16 mouse cellular contexts compared by ENCODE assay signal in genomic region chr2:32342039-32342438, GRCm38 (mm10). TPM values are rescaled to one million over a fixed set of nuclear protein-coding genes. Genes with fewer than 3 reads are reported as not detected.
DNase-seq lines count a peak whose midpoint lies in the region; ATAC-seq and TF ChIP-seq lines count a peak whose summit lies in the region.
"Had no signal": no experiment of that assay in that cellular context is flagged by ENCODE, and none has a peak within 500 bp of the region (broad histone marks: within the 10 kb centered on the region; RNA-seq: fewer than 3 reads in every experiment).

No protein-coding gene starts in this region.

- no peak for ATAC-seq in heart, embryonic 11.5 days (replicated peaks; ENCODE audit: insufficient number of reproducible peaks, low FRiP score, low TSS enrichment)
- ATAC-seq in stomach, embryonic 16.5 days (ENCODE audit: insufficient read depth, low FRiP score), result no peak
- ATAC-seq in stomach, postnatal 0 days (ENCODE audit: low FRiP score, low TSS enrichment), result no peak
- no peak for ATAC-seq in embryonic facial prominence, embryonic 14.5 days (ENCODE audit: low read depth)
- no peak for ATAC-seq in midbrain, embryonic 14.5 days (ENCODE audit: low FRiP score, low TSS enrichment)

- TF ChIP-seq POLR2A in heart, adult 2 months (IDR thresholded peaks at IDR 0.05; ENCODE audit: insufficient read depth, low read depth, low read length), result no peak

- WGBS in heart, adult 2 months, result 92% methylated on average over 4 of the region's 4 CpGs
- WGBS in heart, embryonic 11.5 days (ENCODE audit: insufficient replicate concordance), result 75% methylated on average over 4 of the region's 4 CpGs
- WGBS in stomach, embryonic 16.5 days, result 88% methylated on average over 4 of the region's 4 CpGs
- WGBS in stomach, postnatal 0 days, result 83% methylated on average over 4 of the region's 4 CpGs
- WGBS in embryonic facial prominence, embryonic 14.5 days, result 84% methylated on average over 4 of the region's 4 CpGs
- 76% methylated on average over 4 of the region's 4 CpGs for WGBS in midbrain, embryonic 14.5 days

- TF ChIP-seq EP300 in heart, adult 2 months (IDR thresholded peaks at IDR 0.05; ENCODE audit: insufficient read depth, low read depth, low read length), result no peak
- TF ChIP-seq EP300 in stomach, postnatal 0 days (optimal IDR thresholded peaks at IDR 0.05), result no peak

- DNase-seq in heart, adult 2 months, result no peak
- DNase-seq in stomach, postnatal 0 days (ENCODE audit: low spot score), result no peak
- no peak for DNase-seq in embryonic facial prominence, embryonic 14.5 days (ENCODE audit: low spot score)
- DNase-seq in embryo, embryonic 9.5 days (ENCODE audit: extremely low spot score), result no peak
- no peak for DNase-seq in midbrain, embryonic 14.5 days
- DNase-seq: adrenal gland, postnatal 10 days; kidney, adult 8-10 months; kidney, postnatal 14 days; left cerebral cortex, postnatal 4 days; thymus, postnatal 36 days had no signal

- H3K27me3 ChIP-seq in heart, adult 2 months (ENCODE audit: control insufficient read depth, insufficient read depth, low read length), result no peaks in the 10 kb centered on the region
- peaks cover 11% of the 10 kb centered on the region for H3K27me3 ChIP-seq in heart, embryonic 11.5 days (ENCODE audit: control insufficient read depth, insufficient read depth, low read length)
- no peaks in the 10 kb centered on the region for H3K27me3 ChIP-seq in stomach, embryonic 16.5 days (ENCODE audit: control insufficient read depth, insufficient read depth, low read length)
- no peaks in the 10 kb centered on the region for H3K27me3 ChIP-seq in stomach, postnatal 0 days (ENCODE audit: control insufficient read depth, insufficient read depth, low read length)
- no peaks in the 10 kb centered on the region for H3K27me3 ChIP-seq in embryonic facial prominence, embryonic 14.5 days (replicated peaks; ENCODE audit: control insufficient read depth, insufficient read depth, low read length)
- no peaks in the 10 kb centered on the region for H3K27me3 ChIP-seq in midbrain, embryonic 14.5 days (ENCODE audit: control insufficient read depth, insufficient read depth, low read length)
- H3K27me3 ChIP-seq: intestine, embryonic 15.5 days had no signal

- intact Hi-C loops in heart, adult 2 months (cut with DNase I), result no loop called here

- H3K9ac ChIP-seq in heart, adult 2 months (ENCODE audit: low read depth, low read length), result no peak overlapping the region
- no peak overlapping the region for H3K9ac ChIP-seq in heart, embryonic 11.5 days (ENCODE audit: low read depth, low read length)
- no peak overlapping the region for H3K9ac ChIP-seq in stomach, embryonic 16.5 days (ENCODE audit: low read length)
- H3K9ac ChIP-seq in stomach, postnatal 0 days (ENCODE audit: low read length), result no peak overlapping the region
- H3K9ac ChIP-seq in embryonic facial prominence, embryonic 14.5 days (ENCODE audit: low read depth, low read length), result no peak overlapping the region
- H3K9ac ChIP-seq in midbrain, embryonic 14.5 days (replicated peaks; ENCODE audit: low read length), result no peak overlapping the region
- H3K9ac ChIP-seq: heart, embryonic 12.5 days; intestine, embryonic 15.5 days had no signal

- H3K4me3 ChIP-seq in heart, adult 2 months, result no peak overlapping the region
- no peak overlapping the region for H3K4me3 ChIP-seq in heart, embryonic 11.5 days (ENCODE audit: low read depth, low read length)
- no peak overlapping the region for H3K4me3 ChIP-seq in stomach, embryonic 16.5 days (replicated peaks; ENCODE audit: low read length)
- H3K4me3 ChIP-seq in stomach, postnatal 0 days (ENCODE audit: low read depth, low read length), result no peak overlapping the region
- no peak overlapping the region for H3K4me3 ChIP-seq in embryonic facial prominence, embryonic 14.5 days (ENCODE audit: low read depth, low read length)
- H3K4me3 ChIP-seq in midbrain, embryonic 14.5 days (replicated peaks; ENCODE audit: low read depth, low read length), result no peak overlapping the region
- H3K4me3 ChIP-seq: heart, embryonic 12.5 days; hindbrain, embryonic 10.5 days; intestine, embryonic 15.5 days had no signal

- no peaks in the 10 kb centered on the region for H3K9me3 ChIP-seq in heart, embryonic 11.5 days (replicated peaks; ENCODE audit: control insufficient read depth, low read length)
- H3K9me3 ChIP-seq in stomach, embryonic 16.5 days (replicated peaks; ENCODE audit: control insufficient read depth, low read length), result no peaks in the 10 kb centered on the region
- no peaks in the 10 kb centered on the region for H3K9me3 ChIP-seq in stomach, postnatal 0 days (ENCODE audit: control insufficient read depth, low read length)
- no peaks in the 10 kb centered on the region for H3K9me3 ChIP-seq in embryonic facial prominence, embryonic 14.5 days (ENCODE audit: control insufficient read depth, low read length)
- no peaks in the 10 kb centered on the region for H3K9me3 ChIP-seq in midbrain, embryonic 14.5 days (ENCODE audit: control insufficient read depth, low read length)
- H3K9me3 ChIP-seq: hindbrain, embryonic 10.5 days; intestine, embryonic 15.5 days had no signal

- no peak overlapping the region for H3K4me2 ChIP-seq in heart, embryonic 11.5 days
- no peak overlapping the region for H3K4me2 ChIP-seq in stomach, embryonic 16.5 days (ENCODE audit: low read depth, low read length)
- H3K4me2 ChIP-seq in stomach, postnatal 0 days (replicated peaks; ENCODE audit: low read depth), result no peak overlapping the region
- no peak overlapping the region for H3K4me2 ChIP-seq in embryonic facial prominence, embryonic 14.5 days (ENCODE audit: low read depth, low read length)
- no peak overlapping the region for H3K4me2 ChIP-seq in midbrain, embryonic 14.5 days (ENCODE audit: low read length)
- H3K4me2 ChIP-seq: heart, embryonic 12.5 days; intestine, embryonic 15.5 days had no signal

- TF ChIP-seq CTCF in heart, adult 2 months (IDR thresholded peaks at IDR 0.05), result no peak
- TF ChIP-seq CTCF in stomach, postnatal 0 days (IDR thresholded peaks at IDR 0.05; ENCODE audit: low read depth), result no peak

- no peaks in the 10 kb centered on the region for H3K36me3 ChIP-seq in heart, adult 2 months (ENCODE audit: control insufficient read depth, insufficient read depth, low read length)
- H3K36me3 ChIP-seq in heart, embryonic 11.5 days (ENCODE audit: control insufficient read depth, insufficient read depth, low read length), result no peaks in the 10 kb centered on the region
- no peaks in the 10 kb centered on the region for H3K36me3 ChIP-seq in stomach, embryonic 16.5 days (ENCODE audit: control insufficient read depth, insufficient read depth, low read length)
- H3K36me3 ChIP-seq in stomach, postnatal 0 days (ENCODE audit: control insufficient read depth, insufficient read depth, low read length), result no peaks in the 10 kb centered on the region
- peaks cover 42% of the 10 kb centered on the region for H3K36me3 ChIP-seq in embryonic facial prominence, embryonic 14.5 days (ENCODE audit: control insufficient read depth, insufficient read depth, low read length)
- peaks cover 25% of the 10 kb centered on the region for H3K36me3 ChIP-seq in midbrain, embryonic 14.5 days (ENCODE audit: control insufficient read depth, insufficient read depth, low read length)
- H3K36me3 ChIP-seq: heart, embryonic 12.5 days had no signal

- H3K27ac ChIP-seq in heart, adult 2 months, result peak overlapping the region; percentile 65; the same call in 1 of the 2 replicates
- H3K27ac ChIP-seq in heart, embryonic 11.5 days (ENCODE audit: low read depth, low read length), result no peak overlapping the region
- H3K27ac ChIP-seq in stomach, embryonic 16.5 days (ENCODE audit: low read length), result peak overlapping the region; percentile 33; the same call in 1 of the 2 replicates
- H3K27ac ChIP-seq in stomach, postnatal 0 days (replicated peaks), result no peak overlapping the region
- H3K27ac ChIP-seq in embryonic facial prominence, embryonic 14.5 days (replicated peaks; ENCODE audit: low read depth, low read length), result peak overlapping the region; percentile 24; the same call in 1 of the 2 replicates
- H3K27ac ChIP-seq in midbrain, embryonic 14.5 days (replicated peaks; ENCODE audit: low read depth, low read length), result no peak overlapping the region
- H3K27ac ChIP-seq: intestine, embryonic 15.5 days had no signal

- H3K4me1 ChIP-seq in heart, adult 2 months (ENCODE audit: control insufficient read depth, insufficient read depth, low read length), result no peaks in the 10 kb centered on the region
- no peaks in the 10 kb centered on the region for H3K4me1 ChIP-seq in heart, embryonic 11.5 days (ENCODE audit: control insufficient read depth, insufficient read depth, low read length)
- H3K4me1 ChIP-seq in stomach, embryonic 16.5 days (ENCODE audit: control insufficient read depth, insufficient read depth, low read length), result peaks cover 7% of the 10 kb centered on the region; the same call in 1 of the 2 replicates
- H3K4me1 ChIP-seq in stomach, postnatal 0 days (replicated peaks; ENCODE audit: control insufficient read depth, insufficient read depth), result no peaks in the 10 kb centered on the region
- peaks cover 3% of the 10 kb centered on the region; the same call in 1 of the 2 replicates for H3K4me1 ChIP-seq in embryonic facial prominence, embryonic 14.5 days (ENCODE audit: control insufficient read depth, insufficient read depth, low read length)
- H3K4me1 ChIP-seq in midbrain, embryonic 14.5 days (ENCODE audit: control insufficient read depth, insufficient read depth, low read length), result no peaks in the 10 kb centered on the region
- H3K4me1 ChIP-seq: heart, embryonic 12.5 days had no signal

- H3K79me2 ChIP-seq in heart, adult 2 months (replicated peaks; ENCODE audit: control insufficient read depth, insufficient read depth, low read length), result no peaks in the 10 kb centered on the region

RNA-seq across cellular contexts. Expression of gene Ciz1, which starts 10.1 kb away (rescaled TPM):
- total RNA-seq in heart, adult 2 months (2021), result 10 to 100 TPM; 26.7 to 29.5 TPM
- 117 and 128 TPM in 2 replicates for polyA plus RNA-seq in heart, adult 2 months (2012; rRNA removed)
- 32.1 and 35.8 TPM in 2 replicates for polyA plus RNA-seq in heart, embryonic 11.5 days (2014; fragmentation: Nextera tagmentation; extraction: Ambion mirVana)
- 41.9 and 45.4 TPM in 2 replicates for polyA plus RNA-seq in stomach, embryonic 16.5 days (2015; fragmentation: Nextera tagmentation; extraction: Ambion mirVana)
- polyA plus RNA-seq in stomach, postnatal 0 days (2015; fragmentation: Nextera tagmentation; extraction: Ambion mirVana), result 14.0 and 16.1 TPM in 2 replicates
- polyA plus RNA-seq in embryonic facial prominence, embryonic 14.5 days (2014; fragmentation: Nextera tagmentation; extraction: Ambion mirVana), result 41.9 and 48.0 TPM in 2 replicates
- polyA plus RNA-seq in midbrain, embryonic 14.5 days (2014; fragmentation: Nextera tagmentation; extraction: Ambion mirVana), result 46.4 and 54.1 TPM in 2 replicates

RNA-seq across cellular contexts. Expression of gene Dnm1, which starts 11.1 kb away (rescaled TPM):
- 1 to 10 TPM; 4.0 to 5.5 TPM for total RNA-seq in heart, adult 2 months (2021)
- polyA plus RNA-seq in heart, adult 2 months (2012; rRNA removed), result 20.4 and 23.1 TPM in 2 replicates
- 10.1 and 11.6 TPM in 2 replicates for polyA plus RNA-seq in heart, embryonic 11.5 days (2014; fragmentation: Nextera tagmentation; extraction: Ambion mirVana)
- 8.1 and 8.2 TPM in 2 replicates for polyA plus RNA-seq in stomach, embryonic 16.5 days (2015; fragmentation: Nextera tagmentation; extraction: Ambion mirVana)
- 5.6 and 6.2 TPM in 2 replicates for polyA plus RNA-seq in stomach, postnatal 0 days (2015; fragmentation: Nextera tagmentation; extraction: Ambion mirVana)
- polyA plus RNA-seq in embryonic facial prominence, embryonic 14.5 days (2014; fragmentation: Nextera tagmentation; extraction: Ambion mirVana), result 34.1 and 41.7 TPM in 2 replicates
- polyA plus RNA-seq in midbrain, embryonic 14.5 days (2014; fragmentation: Nextera tagmentation; extraction: Ambion mirVana), result 90.6 and 103 TPM in 2 replicates
- total RNA-seq: granulocyte monocyte progenitor cell, adult 5-6 weeks had no signal

RNA-seq across cellular contexts. Expression of gene 1110008P14Rik, which starts 39.7 kb away (rescaled TPM):
- total RNA-seq in heart, adult 2 months (2021), result 10 to 100 TPM; 39.6 to 44.8 TPM
- 129 and 132 TPM in 2 replicates for polyA plus RNA-seq in heart, adult 2 months (2012; rRNA removed)
- 50.1 and 51.3 TPM in 2 replicates for polyA plus RNA-seq in heart, embryonic 11.5 days (2014; fragmentation: Nextera tagmentation; extraction: Ambion mirVana)
- polyA plus RNA-seq in stomach, embryonic 16.5 days (2015; fragmentation: Nextera tagmentation; extraction: Ambion mirVana), result 41.5 and 41.9 TPM in 2 replicates
- 85.0 and 90.1 TPM in 2 replicates for polyA plus RNA-seq in stomach, postnatal 0 days (2015; fragmentation: Nextera tagmentation; extraction: Ambion mirVana)
- 67.7 and 79.7 TPM in 2 replicates for polyA plus RNA-seq in embryonic facial prominence, embryonic 14.5 days (2014; fragmentation: Nextera tagmentation; extraction: Ambion mirVana)
- polyA plus RNA-seq in midbrain, embryonic 14.5 days (2014; fragmentation: Nextera tagmentation; extraction: Ambion mirVana), result 107 and 153 TPM in 2 replicates

RNA-seq across cellular contexts. Expression of gene Lcn2, which starts 46.0 kb away (rescaled TPM):
- 1 to 10 TPM; 4.1 to 6.9 TPM for total RNA-seq in heart, adult 2 months (2021)
- 6.6 and 11.3 TPM in 2 replicates for polyA plus RNA-seq in heart, adult 2 months (2012; rRNA removed)
- polyA plus RNA-seq in heart, embryonic 11.5 days (2014; fragmentation: Nextera tagmentation; extraction: Ambion mirVana), result 1.1 TPM in 1 of 2 replicates, not detected in the other
- polyA plus RNA-seq in stomach, embryonic 16.5 days (2015; fragmentation: Nextera tagmentation; extraction: Ambion mirVana), result 21.1 and 23.6 TPM in 2 replicates
- 1.8 TPM in 2 replicates for polyA plus RNA-seq in stomach, postnatal 0 days (2015; fragmentation: Nextera tagmentation; extraction: Ambion mirVana)
- 4.0 and 7.9 TPM in 2 replicates for polyA plus RNA-seq in embryonic facial prominence, embryonic 14.5 days (2014; fragmentation: Nextera tagmentation; extraction: Ambion mirVana)
- polyA plus RNA-seq in midbrain, embryonic 14.5 days (2014; fragmentation: Nextera tagmentation; extraction: Ambion mirVana), result not detected in 2 replicates
- polyA plus RNA-seq: hindbrain, embryonic 10.5 days had no signal

RNA-seq across cellular contexts. Expression of gene Ptges2, which starts 53.7 kb away (rescaled TPM):
- total RNA-seq in heart, adult 2 months (2021), result 10 to 100 TPM; 58.6 to 68.2 TPM
- polyA plus RNA-seq in heart, adult 2 months (2012; rRNA removed), result 68.8 and 98.5 TPM in 2 replicates
- polyA plus RNA-seq in heart, embryonic 11.5 days (2014; fragmentation: Nextera tagmentation; extraction: Ambion mirVana), result 32.7 and 38.2 TPM in 2 replicates
- 23.7 and 26.7 TPM in 2 replicates for polyA plus RNA-seq in stomach, embryonic 16.5 days (2015; fragmentation: Nextera tagmentation; extraction: Ambion mirVana)
- polyA plus RNA-seq in stomach, postnatal 0 days (2015; fragmentation: Nextera tagmentation; extraction: Ambion mirVana), result 31.6 and 33.0 TPM in 2 replicates
- 28.0 and 33.5 TPM in 2 replicates for polyA plus RNA-seq in embryonic facial prominence, embryonic 14.5 days (2014; fragmentation: Nextera tagmentation; extraction: Ambion mirVana)
- 46.2 and 64.4 TPM in 2 replicates for polyA plus RNA-seq in midbrain, embryonic 14.5 days (2014; fragmentation: Nextera tagmentation; extraction: Ambion mirVana)

Comparison
In these comparisons a context has a peak if more than half of its experiments do, and no peak if none do; other contexts are left out.
1. H3K27ac ChIP-seq: peak in heart, adult 2 months (single experiment), stomach, embryonic 16.5 days (single experiment) and embryonic facial prominence, embryonic 14.5 days (single experiment); none in heart, embryonic 11.5 days (single experiment), stomach, postnatal 0 days (single experiment) and midbrain, embryonic 14.5 days (single experiment).